Mouse (Mus musculus) myocyte (in vitro differentiated cells): ENCODE data around the gene Spata32.

Source experiments
- POLR2A ChIP-seq: IDR thresholded peaks from one replicate; pipeline ENCODE4 v1.6.1; 2011; ENCODE audit warnings: low read depth, mild to moderate bottlenecking, control low read depth, moderate library complexity; ENCODE audit not compliant: insufficient read length
- POLR2AphosphoS2 ChIP-seq: IDR thresholded peaks from one replicate; pipeline ENCODE4 v1.6.1; 2011; ENCODE audit warnings: low read depth, control low read depth; ENCODE audit not compliant: insufficient read length
- SRF ChIP-seq: IDR thresholded peaks from one replicate; pipeline ENCODE4 v1.6.1; 2011; ENCODE audit warnings: low read depth; ENCODE audit not compliant: control insufficient read depth, insufficient read length

- TF ChIP-seq POLR2A (no peak), SRF (no peak), POLR2AphosphoS2 (no peak)
These were observed 11.4 kb upstream of the Spata32 start for GRCm38 (mm10) chr11:103229608-103230007.
